Mouse (Mus musculus): ENCODE results near the gene Rasal2.

- TF ChIP-seq GATA1 (IDR thresholded peaks at IDR 0.05; ENCODE audit: borderline replicate concordance, low read length) (no peak), FLI1 (IDR thresholded peaks at IDR 0.05; ENCODE audit: low read length) (no peak)
These were observed 5.5 kb upstream of the Rasal2 start for GRCm38 (mm10) chr1:157417861-157418260.

Measured in megakaryocyte, embryonic 14.5 days (primary cell).